Mouse (Mus musculus) T-helper 1 cell (primary cell): ENCODE measurements around the gene Trem2.

Experiments
- in situ Hi-C: fragments of 300-600 bp; cut with MboI, MseI; formaldehyde crosslinking; loops from one replicate; pipeline ENCODE4 v1.15.1; 2025; ENCODE audit warnings: high pct_unique_total_duplicates

Gene Trem2

GRCm38 (mm10) chr17:48350681-48351193, 4.5 kb downstream of the Trem2 start:
- in situ Hi-C loops = loop anchor here (25.0 kb wide), 1 partner anchor 1412 kb away; no protein-coding TSS in a partner anchor

GRCm38 (mm10) chr17:48352976-48353375, 6.8 kb downstream of the Trem2 start:
- in situ Hi-C loops = loop anchor here (25.0 kb wide), 1 partner anchor 1409 kb away; no protein-coding TSS in a partner anchor

GRCm38 (mm10) chr17:48355822-48356221, 9.6 kb downstream of the Trem2 start:
- in situ Hi-C loops = loop anchor here (25.0 kb wide), 1 partner anchor 1406 kb away; no protein-coding TSS in a partner anchor

DNA sequence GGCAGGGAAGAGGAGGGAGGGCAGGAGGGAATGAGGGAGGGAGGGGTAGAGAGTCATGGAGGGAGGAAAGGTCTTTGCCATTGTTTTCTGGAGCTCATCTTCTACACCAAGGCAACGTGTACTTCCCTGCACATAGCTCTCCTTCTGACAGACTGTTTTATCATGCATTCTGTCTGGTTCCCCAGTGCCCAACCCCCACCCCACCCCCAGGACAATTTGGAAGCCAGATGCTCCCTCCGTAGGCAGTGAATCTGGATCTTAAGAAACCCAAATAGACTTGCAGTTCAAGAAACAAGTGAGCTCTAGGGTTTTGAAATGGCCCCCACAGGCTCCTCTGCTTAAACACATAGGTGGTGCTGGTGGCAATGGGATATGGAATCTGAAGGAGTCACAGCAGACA, 11.7 kb downstream of the Trem2 start:
- in situ Hi-C loops = loop anchor here (25.0 kb wide), 1 partner anchor 1404 kb away; no protein-coding TSS in a partner anchor

GRCm38 (mm10) chr17:48359616-48360015, 13.4 kb downstream of the Trem2 start, which contains the start of gene Treml1:
Gene Treml1, plus strand, starts transcription at chr17:48359916.
- in situ Hi-C loops = loop anchor here (25.0 kb wide), 1 partner anchor 1403 kb away; no protein-coding TSS in a partner anchor

- in situ Hi-C loops = loop anchor here (25.0 kb wide), 1 partner anchor 1402 kb away; no protein-coding TSS in a partner anchor
Measured at GRCm38 (mm10) chr17:48360462-48360861, 14.3 kb downstream of the Trem2 start.

DNA sequence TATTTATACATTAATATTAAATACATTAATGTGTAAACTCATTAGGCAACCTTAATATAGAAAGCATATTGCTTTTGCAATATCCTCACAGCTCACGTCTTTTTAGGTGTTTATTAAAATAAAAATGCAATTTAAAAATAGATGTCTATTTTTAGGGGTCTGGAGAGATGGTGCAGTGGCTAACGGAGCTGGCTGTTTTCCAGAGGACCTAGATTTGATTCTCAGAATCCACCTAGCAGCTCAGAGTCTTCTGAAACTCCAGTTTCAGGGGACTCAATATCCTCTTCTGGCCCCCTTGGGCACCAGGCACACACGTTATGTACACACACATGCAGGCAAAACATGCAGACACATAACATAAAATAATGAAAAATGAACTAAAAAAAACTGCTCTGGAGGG, 16.1 kb downstream of the Trem2 start:
- in situ Hi-C loops = loop anchor here (25.0 kb wide), 1 partner anchor 1400 kb away; no protein-coding TSS in a partner anchor

GRCm38 (mm10) chr17:48362966-48363365, 16.8 kb downstream of the Trem2 start:
- in situ Hi-C loops = loop anchor here (25.0 kb wide), 1 partner anchor 1399 kb away; no protein-coding TSS in a partner anchor

- in situ Hi-C loops = loop anchor here (25.0 kb wide), 1 partner anchor 1399 kb away; no protein-coding TSS in a partner anchor
Measured at GRCm38 (mm10) chr17:48363421-48363965, 17.3 kb downstream of the Trem2 start.

DNA sequence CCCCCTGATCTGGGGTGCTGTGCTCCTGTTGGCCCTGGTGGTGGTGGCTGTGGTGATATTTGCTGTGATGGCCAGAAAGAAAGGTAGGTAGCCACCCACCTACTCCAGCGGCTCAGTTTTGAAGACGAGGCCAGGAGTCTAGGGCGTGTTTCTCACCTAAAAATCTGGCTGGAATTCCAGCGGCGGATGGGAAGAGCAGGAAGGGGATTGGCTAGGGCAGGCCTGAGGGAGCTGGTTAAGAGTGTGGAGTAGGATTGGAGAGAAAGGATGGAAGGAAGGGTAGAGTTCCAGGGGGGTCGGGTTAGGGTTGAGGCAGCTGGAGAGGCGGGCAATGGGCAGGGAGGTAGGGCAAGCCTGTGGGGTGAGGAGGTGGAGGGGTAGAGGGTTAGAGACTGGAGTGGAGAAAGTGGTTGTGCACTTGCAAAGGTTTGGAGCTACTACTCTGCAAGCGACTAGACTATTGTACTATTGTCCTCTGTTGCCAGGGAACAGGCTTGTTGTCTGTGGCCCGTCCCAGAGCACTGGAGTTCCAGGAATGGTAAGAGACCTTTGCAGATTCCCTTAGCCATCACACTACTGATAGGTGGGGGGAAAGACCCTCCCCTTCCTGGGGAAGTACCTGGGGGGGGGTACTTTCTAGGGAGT, 19.4 kb downstream of the Trem2 start:
- in situ Hi-C loops = loop anchor here (25.0 kb wide), 1 partner anchor 1397 kb away; no protein-coding TSS in a partner anchor

GRCm38 (mm10) chr17:48366806-48367205, 20.6 kb downstream of the Trem2 start:
- in situ Hi-C loops = loop anchor here (25.0 kb wide), 1 partner anchor 1395 kb away; no protein-coding TSS in a partner anchor

DNA sequence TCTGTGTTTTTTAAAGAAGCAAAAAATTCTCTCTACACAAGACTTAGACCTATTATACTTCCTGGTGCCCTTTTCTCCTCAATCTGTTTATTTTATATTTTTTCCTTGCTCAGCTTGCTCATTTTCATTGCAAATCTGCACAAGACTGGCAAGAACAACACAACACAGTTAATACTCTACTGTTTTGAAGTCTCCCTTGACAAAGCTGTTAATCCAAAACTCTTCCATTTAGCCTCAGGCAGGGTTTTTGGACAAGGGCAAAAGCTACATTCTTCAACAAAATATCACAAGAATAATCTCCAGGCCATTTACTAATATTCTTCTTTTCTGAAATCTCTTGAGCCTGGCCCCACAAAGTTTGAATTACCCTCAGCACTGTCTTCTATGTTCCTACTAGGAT, 25.4 kb downstream of the Trem2 start:
- in situ Hi-C loops = loop anchor here (25.0 kb wide), 1 partner anchor 1391 kb away; no protein-coding TSS in a partner anchor

GRCm38 (mm10) chr17:48372987-48373386, 26.8 kb downstream of the Trem2 start:
- in situ Hi-C loops = loop anchor here (25.0 kb wide), 1 partner anchor 1389 kb away; no protein-coding TSS in a partner anchor

- in situ Hi-C loops = no loop called here
Measured at GRCm38 (mm10) chr17:48376102-48376501, 29.9 kb downstream of the Trem2 start.

DNA sequence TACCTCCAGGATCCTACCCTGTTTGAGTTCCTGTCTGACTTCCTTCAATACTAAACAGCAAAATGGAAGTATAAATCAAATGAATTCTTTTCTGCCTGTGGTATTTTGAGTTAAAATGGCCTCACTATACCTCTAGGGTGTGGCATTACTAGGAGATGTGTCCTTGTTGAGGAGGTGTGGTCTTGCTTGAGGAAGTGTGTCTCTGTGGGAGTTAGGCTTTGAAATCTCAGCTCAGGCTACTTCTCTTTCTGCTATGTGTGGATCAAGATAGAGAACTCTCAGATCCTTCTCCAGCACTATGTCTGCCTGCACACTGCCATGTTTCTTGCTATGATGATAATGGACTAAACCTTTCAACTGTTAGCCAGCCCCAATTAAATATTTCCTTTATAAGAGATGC, 32.8 kb downstream of the Trem2 start:
- in situ Hi-C loops = no loop called here

DNA sequence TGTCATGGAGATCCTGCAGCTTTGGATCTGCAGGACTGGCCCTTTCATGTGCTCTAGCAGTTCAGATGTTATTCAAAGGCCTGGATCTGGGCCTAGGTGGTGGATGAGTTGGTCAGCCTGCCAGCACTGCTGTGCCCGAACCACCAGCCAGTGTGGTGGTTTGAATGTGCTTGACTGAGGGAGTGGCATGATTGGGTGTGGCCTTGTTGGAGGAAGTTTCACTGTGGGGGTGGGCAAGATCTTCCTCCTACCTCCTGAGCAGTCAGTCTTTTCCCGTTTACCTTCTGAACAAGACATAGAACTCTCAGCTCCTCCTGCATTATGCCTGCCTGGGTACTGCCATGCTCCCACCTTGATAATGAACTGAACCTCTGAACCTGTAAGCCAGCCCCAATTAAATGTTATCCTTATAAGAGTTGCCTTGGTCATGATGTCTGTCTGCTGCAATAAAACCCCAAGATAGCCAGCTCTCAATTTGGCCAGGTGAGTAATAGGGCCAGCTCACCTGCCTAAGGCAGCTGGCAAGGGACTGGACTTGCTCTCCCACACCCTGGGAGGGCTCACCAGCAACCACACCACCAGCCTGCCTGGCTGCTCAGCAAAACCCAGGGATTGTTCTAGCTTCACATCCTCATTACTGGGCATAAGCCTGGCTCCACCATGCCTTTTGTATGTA, 39.7 kb downstream of the Trem2 start:
- in situ Hi-C loops = no loop called here

- in situ Hi-C loops = no loop called here
Measured at GRCm38 (mm10) chr17:48388666-48389065, 42.5 kb downstream of the Trem2 start.

GRCm38 (mm10) chr17:48389442-48389841, 43.2 kb downstream of the Trem2 start:
- in situ Hi-C loops = no loop called here

DNA sequence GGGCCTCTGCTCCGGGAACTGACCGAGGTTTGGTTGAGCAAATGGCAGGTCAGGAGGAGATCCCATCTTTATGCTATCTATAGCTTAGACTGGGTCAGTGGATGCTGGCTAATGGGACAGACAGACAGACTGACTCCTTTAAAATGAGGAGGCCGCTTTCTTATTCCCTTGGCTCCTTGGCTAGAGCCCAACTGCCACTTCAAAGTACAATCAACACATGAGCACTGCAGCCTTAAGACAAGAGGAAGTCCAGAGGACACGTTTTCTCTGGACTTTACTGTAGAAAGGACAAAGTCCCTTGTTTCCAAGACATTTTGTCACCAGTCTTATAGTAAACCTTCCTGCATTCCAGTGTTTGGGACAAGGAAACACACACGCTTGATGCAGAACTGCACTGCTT, 45.2 kb downstream of the Trem2 start:
- in situ Hi-C loops = no loop called here

GRCm38 (mm10) chr17:48392616-48393015, 46.4 kb downstream of the Trem2 start:
- in situ Hi-C loops = no loop called here

DNA sequence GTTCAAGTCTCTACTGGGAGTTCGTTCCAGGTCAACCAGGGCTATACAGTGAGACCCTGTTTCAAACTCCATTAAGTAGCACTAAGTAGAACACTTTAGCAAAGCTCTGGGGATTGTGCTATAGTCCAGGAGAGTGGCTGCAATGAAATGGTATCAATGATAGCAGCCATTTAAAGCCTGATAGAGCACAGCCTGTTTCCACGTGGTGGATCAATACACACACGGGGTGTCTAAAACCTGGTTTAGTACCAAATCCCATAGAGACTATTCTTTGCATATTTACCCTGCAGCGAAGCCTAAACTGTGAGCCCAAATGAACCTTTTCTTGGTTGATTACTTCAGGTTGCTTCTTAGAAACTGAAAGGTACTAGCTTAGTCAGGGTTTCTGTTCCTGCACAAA, 55.5 kb downstream of the Trem2 start:
- in situ Hi-C loops = loop anchor here (25.0 kb wide), 2 partner anchors 889 to 1514 kb away; partner anchors contain the start of genes Ccnd3, Taf8 and Tbcc
